Mouse (Mus musculus) liver, embryonic 12.5 days (tissue): ENCODE data around the gene Aif1. TPM values are rescaled to one million over a fixed set of nuclear protein-coding genes. Genes with fewer than 3 reads are reported as not detected.
"Not testable (repeated sequence)": the region's sequence is repeated elsewhere in the genome, so short reads cannot be mapped to it uniquely, and the experiment has no call there.

Experiments
- ATAC-seq: fragments of 200-750 bp; cut with Nextera tagmentation; 2 replicates; pipeline ENCODE4 v1.8.0; 2017; ENCODE audit warnings: moderate number of reproducible peaks, mild to moderate bottlenecking, moderate library complexity
- H3K27ac ChIP-seq: fragments of 300-500 bp; sonication (generic); 2 replicates; pipeline ENCODE4 v1.5.1; 2016; ENCODE audit warnings: mild to moderate bottlenecking
- H3K27me3 ChIP-seq: fragments of 300-500 bp; sonication (generic); replicated peaks from 2 replicates; pipeline ENCODE4 v1.6.1; 2016; ENCODE audit warnings: mild to moderate bottlenecking, moderate library complexity
- H3K36me3 ChIP-seq: fragments of 300-500 bp; sonication (generic); 2 replicates; pipeline ENCODE4 v1.6.1; 2016; ENCODE audit warnings: mild to moderate bottlenecking, moderate library complexity
- H3K4me1 ChIP-seq: fragments of 300-500 bp; sonication (generic); 2 replicates; pipeline ENCODE4 v1.6.1; 2016
- H3K4me2 ChIP-seq: fragments of 300-500 bp; sonication (generic); 2 replicates; pipeline ENCODE4 v1.6.1; 2016; ENCODE audit warnings: mild to moderate bottlenecking, moderate library complexity
- H3K4me3 ChIP-seq: fragments of 300-500 bp; sonication (generic); 2 replicates; pipeline ENCODE4 v1.5.1; 2016; ENCODE audit warnings: mild to moderate bottlenecking, moderate library complexity
- H3K9ac ChIP-seq: fragments of 300-500 bp; sonication (generic); 2 replicates; pipeline ENCODE4 v1.6.1; 2016; ENCODE audit warnings: mild to moderate bottlenecking, moderate library complexity
- H3K9me3 ChIP-seq: fragments of 300-500 bp; sonication (generic); replicated peaks from 2 replicates; pipeline ENCODE4 v1.6.1; 2016; ENCODE audit warnings: mild to moderate bottlenecking, moderate library complexity
- WGBS: fragments of 180-500 bp; shearing (Covaris S2); methylation state at CpG from one replicate; pipeline ENCODE4 v1.1.7; 2016; ENCODE audit not compliant: insufficient replicate concordance; 5-methylcytosine and 5-hydroxymethylcytosine counted together
- polyA plus RNA-seq: library from polyadenylated mRNA; unstranded; fragments of >200 nt; fragmentation: Nextera tagmentation; extraction: Ambion mirVana; gene quantifications from 2 replicates; pipeline ENCODE4 v1.2.1, GENCODE M21; 2016

Gene Aif1
- polyA plus RNA-seq, 1 experiment from 2014 or later: 11.6 TPM

GRCm38 (mm10) chr17:35133517-35133916 lies 42.4 kb downstream of the Aif1 start:
- H3K9ac ChIP-seq: no peak overlapping the region
- H3K4me2 ChIP-seq: peak overlapping the region; percentile 77; the same call in 1 of the 2 replicates
- 92% methylated on average over 7 of the region's 7 CpGs for WGBS

GRCm38 (mm10) chr17:35132174-35132560 lies 43.7 kb downstream of the Aif1 start:
- peak overlapping the region; percentile 74 for H3K27ac ChIP-seq
- no peak overlapping the region for H3K4me2 ChIP-seq
- H3K4me3 ChIP-seq: no peak overlapping the region
- no peaks in the 10 kb centered on the region for H3K9me3 ChIP-seq
- no peak for ATAC-seq
- WGBS: 65% methylated on average over 3 of the region's 3 CpGs
- peaks cover 43% of the 10 kb centered on the region for H3K4me1 ChIP-seq
- H3K27me3 ChIP-seq: no peaks in the 10 kb centered on the region
- peaks cover 33% of the 10 kb centered on the region for H3K36me3 ChIP-seq
- H3K9ac ChIP-seq: no peak overlapping the region

More at GRCm38 (mm10) chr17:35133517-35133916, 42.4 kb downstream of the Aif1 start:
- Histone ChIP-seq H3K4me1 (peaks cover 37% of the 10 kb centered on the region), H3K27me3 (no peaks in the 10 kb centered on the region), H3K4me3 (no peak overlapping the region), H3K27ac (no peak overlapping the region), H3K36me3 (peaks cover 35% of the 10 kb centered on the region), H3K9me3 (no peaks in the 10 kb centered on the region)
- no peak for ATAC-seq

GRCm38 (mm10) chr17:35131500-35132173 lies 44.2 kb downstream of the Aif1 start, which contains the start of gene Apom:
Gene Apom (minus strand): TSS chr17:35132050.
- Histone ChIP-seq H3K9ac (peak within 1 kb of the TSS; percentile 9; the same call in 1 of the 2 replicates), H3K4me2 (peak within 1 kb of the TSS; percentile 47), H3K27ac (peak within 1 kb of the TSS; percentile 74), H3K4me3 (peak within 1 kb of the TSS; percentile 41), H3K36me3 (peaks cover 34% of the 10 kb centered on the region), H3K9me3 (no peaks in the 10 kb centered on the region), H3K27me3 (no peaks in the 10 kb centered on the region), H3K4me1 (peaks cover 43% of the 10 kb centered on the region)
- WGBS: 74% methylated on average over 15 of the region's 15 CpGs
- no peak for ATAC-seq

- 71% methylated on average over 8 of the region's 8 CpGs for WGBS
- Histone ChIP-seq H3K4me1 (peaks cover 39% of the 10 kb centered on the region), H3K9ac (peak overlapping the region; percentile 9; the same call in 1 of the 2 replicates), H3K4me3 (peak overlapping the region; percentile 41), H3K27me3 (no peaks in the 10 kb centered on the region), H3K27ac (peak overlapping the region; percentile 39), H3K36me3 (peaks cover 34% of the 10 kb centered on the region), H3K4me2 (peak overlapping the region; percentile 47), H3K9me3 (no peaks in the 10 kb centered on the region)
- no peak for ATAC-seq
Observed at GRCm38 (mm10) chr17:35131038-35131437, 44.8 kb downstream of the Aif1 start.

- 59% methylated on average over 11 of the region's 11 CpGs for WGBS
- Histone ChIP-seq H3K4me3 (no peak overlapping the region), H3K27ac (no peak overlapping the region), H3K36me3 (peaks cover 45% of the 10 kb centered on the region), H3K9ac (no peak overlapping the region), H3K9me3 (no peaks in the 10 kb centered on the region), H3K4me1 (peaks cover 46% of the 10 kb centered on the region), H3K27me3 (no peaks in the 10 kb centered on the region), H3K4me2 (no peak overlapping the region)
- no peak for ATAC-seq
Observed at GRCm38 (mm10) chr17:35128996-35129395, 46.9 kb downstream of the Aif1 start.

- Histone ChIP-seq H3K4me2 (peak overlapping the region; percentile 80), H3K4me3 (peak overlapping the region; percentile 69), H3K9me3 (no peaks in the 10 kb centered on the region), H3K4me1 (peaks cover 58% of the 10 kb centered on the region), H3K9ac (peak overlapping the region; percentile 81), H3K27ac (peak overlapping the region; percentile 89), H3K36me3 (peaks cover 59% of the 10 kb centered on the region), H3K27me3 (no peaks in the 10 kb centered on the region)
- ATAC-seq: no peak
- 47% methylated on average over 13 of the region's 13 CpGs for WGBS
Observed at GRCm38 (mm10) chr17:35127017-35127416, 48.9 kb downstream of the Aif1 start.

GRCm38 (mm10) chr17:35126206-35126611 lies 49.7 kb downstream of the Aif1 start, which contains the start of gene D17H6S53E:
Gene D17H6S53E (plus strand): TSS chr17:35126373.
- peak within 1 kb of the TSS; percentile 89 for H3K27ac ChIP-seq
- no peaks in the 10 kb centered on the region for H3K9me3 ChIP-seq
- H3K9ac ChIP-seq: peak within 1 kb of the TSS; percentile 81
- peaks cover 59% of the 10 kb centered on the region for H3K36me3 ChIP-seq
- peaks cover 59% of the 10 kb centered on the region for H3K4me1 ChIP-seq
- no peaks in the 10 kb centered on the region for H3K27me3 ChIP-seq
- under 1% methylated on average over 36 of the region's 36 CpGs for WGBS
- H3K4me3 ChIP-seq: peak within 1 kb of the TSS; percentile 69
- H3K4me2 ChIP-seq: peak within 1 kb of the TSS; percentile 80
- peak; percentile 79 for ATAC-seq

- H3K4me2 ChIP-seq: peak overlapping the region; percentile 80
- peak overlapping the region; percentile 89 for H3K27ac ChIP-seq
- 37% methylated on average over 6 of the region's 6 CpGs for WGBS
- H3K4me1 ChIP-seq: peaks cover 55% of the 10 kb centered on the region
- peaks cover 53% of the 10 kb centered on the region for H3K36me3 ChIP-seq
- H3K9me3 ChIP-seq: no peaks in the 10 kb centered on the region
- no peaks in the 10 kb centered on the region for H3K27me3 ChIP-seq
- H3K9ac ChIP-seq: peak overlapping the region; percentile 81
- ATAC-seq: no peak
- peak overlapping the region; percentile 69 for H3K4me3 ChIP-seq
Observed at GRCm38 (mm10) chr17:35125578-35125977, 50.3 kb downstream of the Aif1 start.

- H3K9me3 ChIP-seq: no peaks in the 10 kb centered on the region
- peak overlapping the region; percentile 89 for H3K27ac ChIP-seq
- H3K4me1 ChIP-seq: peaks cover 58% of the 10 kb centered on the region
- no peak overlapping the region for H3K9ac ChIP-seq
- peaks cover 50% of the 10 kb centered on the region for H3K36me3 ChIP-seq
- WGBS: 76% methylated on average over 1 of the region's 1 CpGs
- ATAC-seq: no peak
- H3K4me3 ChIP-seq: peak overlapping the region; percentile 69; the same call in 1 of the 2 replicates
- H3K4me2 ChIP-seq: peak overlapping the region; percentile 80
- no peaks in the 10 kb centered on the region for H3K27me3 ChIP-seq
Observed at GRCm38 (mm10) chr17:35125081-35125480, 50.8 kb downstream of the Aif1 start.

GRCm38 (mm10) chr17:35124261-35124896 lies 51.5 kb downstream of the Aif1 start:
- Histone ChIP-seq H3K4me1 (peaks cover 65% of the 10 kb centered on the region), H3K36me3 (peaks cover 50% of the 10 kb centered on the region)
- not testable (repeated sequence) for H3K4me3 ChIP-seq, H3K27ac ChIP-seq, ATAC-seq, H3K27me3 ChIP-seq, H3K4me2 ChIP-seq, H3K9ac ChIP-seq, H3K9me3 ChIP-seq
- 84% methylated on average over 12 of the region's 12 CpGs for WGBS

- not testable (repeated sequence) for H3K27ac ChIP-seq, H3K27me3 ChIP-seq, ATAC-seq, H3K4me3 ChIP-seq, H3K9me3 ChIP-seq, H3K9ac ChIP-seq, H3K4me2 ChIP-seq
- WGBS: 83% methylated on average over 9 of the region's 9 CpGs
- peaks cover 51% of the 10 kb centered on the region for H3K36me3 ChIP-seq
- peaks cover 58% of the 10 kb centered on the region for H3K4me1 ChIP-seq
Observed at GRCm38 (mm10) chr17:35123287-35123686, 52.6 kb downstream of the Aif1 start.

GRCm38 (mm10) chr17:35121871-35122303 lies 54.0 kb downstream of the Aif1 start, which contains the start of gene Csnk2b:
Gene Csnk2b (minus strand): TSS chr17:35122053.
- H3K4me1 ChIP-seq: peaks cover 47% of the 10 kb centered on the region
- H3K4me3 ChIP-seq: peak within 1 kb of the TSS; percentile 82
- H3K27ac ChIP-seq: peak within 1 kb of the TSS; percentile 96
- no peak for ATAC-seq
- WGBS: under 1% methylated on average over 19 of the region's 19 CpGs
- H3K9ac ChIP-seq: peak within 1 kb of the TSS; percentile 92
- H3K4me2 ChIP-seq: peak within 1 kb of the TSS; percentile 89
- no peaks in the 10 kb centered on the region for H3K9me3 ChIP-seq
- H3K36me3 ChIP-seq: peaks cover 53% of the 10 kb centered on the region
- H3K27me3 ChIP-seq: no peaks in the 10 kb centered on the region
